Mouse (Mus musculus): ENCODE results near the gene Ccer2. TPM values are rescaled to one million over a fixed set of nuclear protein-coding genes. Genes with fewer than 3 reads are reported as not detected.

The Ccer2 gene
- total RNA-seq, 2 experiments from 2014 or later = not detected

- peak; percentile 96 for ATAC-seq (replicated peaks; ENCODE audit: poor library complexity)
Measured at GRCm38 (mm10) chr7:28741709-28742438, 14.1 kb upstream of the Ccer2 start, which contains the start of the genes Mrps12 and Sars2. Gene Mrps12 (minus strand): TSS chr7:28741820. Gene Sars2 (plus strand): TSS chr7:28741992.

- ATAC-seq (replicated peaks; ENCODE audit: poor library complexity) = no peak
Measured at GRCm38 (mm10) chr7:28749935-28750334, 6.0 kb upstream of the Ccer2 start.

- ATAC-seq (replicated peaks; ENCODE audit: poor library complexity) = no peak
Measured at GRCm38 (mm10) chr7:28758623-28759022, 2.6 kb downstream of the Ccer2 start.

- no peak for ATAC-seq (replicated peaks; ENCODE audit: poor library complexity)
Measured at GRCm38 (mm10) chr7:28761907-28762306, 5.9 kb downstream of the Ccer2 start.

- no peak for ATAC-seq (replicated peaks; ENCODE audit: poor library complexity)
Measured at GRCm38 (mm10) chr7:28765211-28765610, 9.2 kb downstream of the Ccer2 start.

GRCm38 (mm10) chr7:28766173-28766879 is 10.4 kb downstream of the Ccer2 start, which contains the start of gene Sirt2:
Gene Sirt2 (plus strand): TSS chr7:28766735.
- peak; percentile 88 for ATAC-seq (replicated peaks; ENCODE audit: poor library complexity)

- ATAC-seq (replicated peaks; ENCODE audit: poor library complexity) = no peak
Measured at GRCm38 (mm10) chr7:28766910-28767309, 10.9 kb downstream of the Ccer2 start.

GRCm38 (mm10) chr7:28767462-28767965 is 11.5 kb downstream of the Ccer2 start, which contains the start of gene Nfkbib:
Gene Nfkbib (minus strand): TSS chr7:28767512.
- no peak for ATAC-seq (replicated peaks; ENCODE audit: poor library complexity)

GRCm38 (mm10) chr7:28769414-28769958 is 13.5 kb downstream of the Ccer2 start:
- ATAC-seq (replicated peaks; ENCODE audit: poor library complexity) = peak; percentile 19; the same call in 1 of the 2 replicates

GRCm38 (mm10) chr7:28770309-28770708 is 14.3 kb downstream of the Ccer2 start:
- peak; percentile 13; the same call in 1 of the 2 replicates for ATAC-seq (replicated peaks; ENCODE audit: poor library complexity)

- ATAC-seq (replicated peaks; ENCODE audit: poor library complexity) = no peak
Measured at GRCm38 (mm10) chr7:28771867-28772266, 15.9 kb downstream of the Ccer2 start.

- no peak for ATAC-seq (replicated peaks; ENCODE audit: poor library complexity)
Measured at GRCm38 (mm10) chr7:28773163-28773562, 17.2 kb downstream of the Ccer2 start.

- ATAC-seq (replicated peaks; ENCODE audit: poor library complexity) = no peak
Measured at GRCm38 (mm10) chr7:28774164-28774563, 18.2 kb downstream of the Ccer2 start.

- no peak for ATAC-seq (replicated peaks; ENCODE audit: poor library complexity)
Measured at GRCm38 (mm10) chr7:28775129-28775528, 19.2 kb downstream of the Ccer2 start.

GRCm38 (mm10) chr7:28778825-28779224 is 22.9 kb downstream of the Ccer2 start:
- ATAC-seq (replicated peaks; ENCODE audit: poor library complexity) = no peak

GRCm38 (mm10) chr7:28780067-28780658 is 24.2 kb downstream of the Ccer2 start:
- ATAC-seq (replicated peaks; ENCODE audit: poor library complexity) = peak; percentile 90

- no peak for ATAC-seq (replicated peaks; ENCODE audit: poor library complexity)
Measured at GRCm38 (mm10) chr7:28780857-28781256, 24.9 kb downstream of the Ccer2 start.

GRCm38 (mm10) chr7:28781261-28781663 is 25.3 kb downstream of the Ccer2 start:
- ATAC-seq (replicated peaks; ENCODE audit: poor library complexity) = peak; percentile 82

GRCm38 (mm10) chr7:28785161-28785560 is 29.2 kb downstream of the Ccer2 start:
- no peak for ATAC-seq (replicated peaks; ENCODE audit: poor library complexity)

- no peak for ATAC-seq (replicated peaks; ENCODE audit: poor library complexity)
Measured at GRCm38 (mm10) chr7:28787884-28788283, 31.9 kb downstream of the Ccer2 start.

Data from megakaryocyte progenitor cell, adult 5-6 weeks (primary cell).